Mouse (Mus musculus): ENCODE data around the gene Ces4a. TPM values are rescaled to one million over a fixed set of nuclear protein-coding genes. Genes with fewer than 3 reads are reported as not detected.
"Not testable (repeated sequence)": the region's sequence is repeated elsewhere in the genome, so short reads cannot be mapped to it uniquely, and the experiment has no call there.

The Ces4a gene
- not detected in 2 replicates for polyA plus RNA-seq (2014; fragmentation: Nextera tagmentation; extraction: Ambion mirVana)

DNA sequence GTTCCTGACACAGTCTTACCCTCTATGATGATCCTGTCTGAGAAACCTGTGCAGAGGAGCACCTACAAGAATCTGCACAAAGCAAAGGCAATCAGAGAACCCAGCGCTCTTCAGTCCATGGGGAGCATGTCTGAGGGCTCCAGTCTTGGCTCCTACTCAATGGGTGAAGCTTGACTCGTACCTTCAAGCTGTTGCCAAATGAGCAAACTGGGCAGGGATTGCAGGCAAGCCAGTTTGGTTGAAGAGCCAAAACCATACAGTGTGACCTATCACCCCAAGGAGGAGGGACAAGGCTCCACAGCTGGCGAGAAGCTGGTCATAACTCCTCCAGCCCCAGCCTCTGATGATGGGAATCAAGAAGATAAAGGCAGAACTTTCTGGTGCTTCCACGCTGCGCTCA lies at the start of gene Ces4a:
Ces4a (plus strand) TSS at position 292 of the 400 bp plus-strand sequence.
- H3K4me3 ChIP-seq (ENCODE audit: low read depth, low read length) = no peak within 1 kb of the TSS
- no peaks in the 10 kb centered on the region for H3K36me3 ChIP-seq (ENCODE audit: control insufficient read depth, insufficient read depth, low read length)
- no peaks in the 10 kb centered on the region for H3K9me3 ChIP-seq (ENCODE audit: control insufficient read depth, low read depth, low read length)
- H3K27ac ChIP-seq (ENCODE audit: low read length) = no peak within 1 kb of the TSS
- no peak within 1 kb of the TSS for H3K4me2 ChIP-seq (replicated peaks; ENCODE audit: low read depth, low read length)
- no peaks in the 10 kb centered on the region for H3K4me1 ChIP-seq (ENCODE audit: control insufficient read depth, insufficient read depth, low read length)
- ATAC-seq (ENCODE audit: insufficient number of reproducible peaks, insufficient read depth, low FRiP score, low read depth) = no peak
- no peaks in the 10 kb centered on the region for H3K27me3 ChIP-seq (ENCODE audit: control insufficient read depth, insufficient read depth, low read length)
- no peak within 1 kb of the TSS for H3K9ac ChIP-seq (replicated peaks; ENCODE audit: low read depth, low read length)
- WGBS = 78% methylated on average over 5 of the region's 5 CpGs

DNA sequence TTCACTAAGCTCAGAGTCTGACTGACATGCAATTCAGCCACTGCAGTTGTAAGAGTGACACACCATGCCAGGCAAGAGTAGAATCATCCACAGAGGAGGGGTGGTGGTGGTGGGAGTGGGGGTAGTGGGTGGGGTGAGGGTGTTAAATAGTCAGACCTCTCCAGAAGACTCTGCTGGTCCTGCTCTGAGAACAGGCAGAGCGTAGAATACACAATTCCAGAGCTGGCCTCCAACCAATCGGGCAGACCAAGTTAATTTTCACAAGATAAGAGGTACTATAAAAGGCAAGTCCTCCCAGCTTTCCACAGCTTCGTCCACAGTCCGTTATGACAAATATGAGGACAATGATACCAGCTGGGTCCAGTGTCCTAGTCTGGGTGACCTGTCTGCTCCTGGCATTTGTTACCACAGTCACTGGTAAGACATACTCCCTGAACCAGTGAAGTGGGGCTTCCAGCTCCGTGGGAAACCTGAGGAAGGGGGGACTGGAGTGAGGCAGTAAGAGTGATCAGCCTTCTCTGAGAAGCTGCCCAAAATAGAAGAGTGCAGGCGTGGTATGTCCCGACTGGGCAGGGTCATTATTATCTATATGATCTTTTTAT lies 48.0 kb upstream of the Ces4a start, which contains the start of gene Ces3b:
Ces3b (plus strand) TSS at position 305 of the 602 bp plus-strand sequence.
- no peak within 1 kb of the TSS for H3K27ac ChIP-seq (ENCODE audit: low read length)
- H3K9me3 ChIP-seq (ENCODE audit: control insufficient read depth, low read depth, low read length) = no peaks in the 10 kb centered on the region
- ATAC-seq (ENCODE audit: insufficient number of reproducible peaks, insufficient read depth, low FRiP score, low read depth) = no peak
- 63% methylated on average over 7 of the region's 7 CpGs for WGBS
- H3K4me3 ChIP-seq (ENCODE audit: low read depth, low read length) = no peak within 1 kb of the TSS
- no peaks in the 10 kb centered on the region for H3K36me3 ChIP-seq (ENCODE audit: control insufficient read depth, insufficient read depth, low read length)
- no peaks in the 10 kb centered on the region for H3K4me1 ChIP-seq (ENCODE audit: control insufficient read depth, insufficient read depth, low read length)
- H3K27me3 ChIP-seq (ENCODE audit: control insufficient read depth, insufficient read depth, low read length) = no peaks in the 10 kb centered on the region
- H3K9ac ChIP-seq (replicated peaks; ENCODE audit: low read depth, low read length) = no peak within 1 kb of the TSS
- H3K4me2 ChIP-seq (replicated peaks; ENCODE audit: low read depth, low read length) = no peak within 1 kb of the TSS

DNA sequence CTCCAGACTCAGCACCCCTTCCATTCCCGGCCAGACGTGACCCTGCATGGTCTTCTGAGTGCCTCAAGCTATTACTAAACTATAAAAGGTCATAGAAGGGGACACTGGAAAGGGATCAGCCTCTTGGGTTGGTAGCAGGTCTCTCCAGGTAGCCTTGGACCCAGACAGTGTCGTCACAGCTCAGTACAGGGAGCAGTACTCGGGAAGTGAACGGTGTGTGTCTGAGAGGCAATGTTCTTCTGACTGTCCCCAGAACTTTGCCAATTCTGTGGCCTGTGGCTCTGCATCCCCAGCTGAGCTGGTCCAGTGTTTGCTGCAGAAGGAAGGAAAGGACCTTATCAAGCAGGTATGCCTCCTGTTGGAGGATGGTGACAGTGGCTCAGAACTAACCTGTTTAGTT lies 43.4 kb upstream of the Ces4a start:
- not testable (repeated sequence) for H3K27me3 ChIP-seq (ENCODE audit: control insufficient read depth, insufficient read depth, low read length)

DNA sequence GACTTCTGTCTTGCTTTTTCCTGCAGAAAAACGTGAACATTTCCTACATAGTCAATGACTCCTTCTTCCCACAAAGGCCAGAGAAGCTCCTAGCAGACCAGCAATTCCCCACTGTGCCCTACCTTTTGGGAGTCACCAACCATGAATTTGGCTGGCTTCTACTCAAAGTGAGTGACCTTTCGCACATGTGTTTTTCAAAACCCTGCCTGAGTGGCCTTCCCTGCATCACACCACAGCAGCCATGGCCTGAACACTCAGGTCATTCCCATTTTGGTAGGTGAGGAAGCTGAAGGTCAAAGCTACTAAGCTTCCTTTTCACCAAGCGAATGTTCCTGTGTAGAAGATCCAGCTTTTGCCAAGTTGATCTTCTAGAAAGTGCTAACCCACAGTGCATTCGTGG lies 43.0 kb upstream of the Ces4a start:
- Histone ChIP-seq H3K9ac (replicated peaks; ENCODE audit: low read depth, low read length) (no peak overlapping the region), H3K4me3 (ENCODE audit: low read depth, low read length) (no peak overlapping the region), H3K4me2 (replicated peaks; ENCODE audit: low read depth, low read length) (no peak overlapping the region), H3K4me1 (ENCODE audit: control insufficient read depth, insufficient read depth, low read length) (no peaks in the 10 kb centered on the region), H3K36me3 (ENCODE audit: control insufficient read depth, insufficient read depth, low read length) (no peaks in the 10 kb centered on the region), H3K27ac (ENCODE audit: low read length) (no peak overlapping the region), H3K9me3 (ENCODE audit: control insufficient read depth, low read depth, low read length) (no peaks in the 10 kb centered on the region), H3K27me3 (ENCODE audit: control insufficient read depth, insufficient read depth, low read length) (no peaks in the 10 kb centered on the region)
- 67% methylated on average over 4 of the region's 4 CpGs for WGBS
- ATAC-seq (ENCODE audit: insufficient number of reproducible peaks, insufficient read depth, low FRiP score, low read depth) = no peak

More for the DNA sequence above, 43.4 kb upstream of the Ces4a start:
- not testable (repeated sequence) for H3K27ac ChIP-seq (ENCODE audit: low read length); H3K36me3 ChIP-seq (ENCODE audit: control insufficient read depth, insufficient read depth, low read length); ATAC-seq (ENCODE audit: insufficient number of reproducible peaks, insufficient read depth, low FRiP score, low read depth); H3K9me3 ChIP-seq (ENCODE audit: control insufficient read depth, low read depth, low read length); H3K9ac ChIP-seq (replicated peaks; ENCODE audit: low read depth, low read length); H3K4me3 ChIP-seq (ENCODE audit: low read depth, low read length); H3K4me2 ChIP-seq (replicated peaks; ENCODE audit: low read depth, low read length); H3K4me1 ChIP-seq (ENCODE audit: control insufficient read depth, insufficient read depth, low read length)
- 81% methylated on average over 5 of the region's 5 CpGs for WGBS

DNA sequence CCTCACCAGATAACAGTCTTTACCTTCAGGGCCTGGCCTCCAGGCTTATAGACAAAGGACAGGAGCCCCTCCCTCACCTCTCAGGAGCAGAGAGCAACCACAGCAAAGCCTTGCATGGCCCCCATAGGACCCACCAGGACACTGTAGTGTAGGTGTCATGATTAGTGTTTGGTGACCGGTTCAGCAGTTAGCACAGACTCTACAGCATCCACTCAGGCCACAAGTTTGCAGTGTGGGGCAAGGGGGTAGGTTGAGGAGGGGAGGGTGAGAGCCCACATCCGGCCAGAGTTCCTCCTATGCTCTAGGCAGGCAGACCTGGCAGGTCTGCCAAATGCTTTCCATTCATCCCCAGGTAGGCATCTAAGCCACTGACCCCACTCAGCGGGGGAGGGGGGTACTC lies 37.6 kb upstream of the Ces4a start:
- no peaks in the 10 kb centered on the region for H3K36me3 ChIP-seq (ENCODE audit: control insufficient read depth, insufficient read depth, low read length)
- 73% methylated on average over 3 of the region's 3 CpGs for WGBS
- H3K27ac ChIP-seq (ENCODE audit: low read length) = no peak overlapping the region
- H3K4me2 ChIP-seq (replicated peaks; ENCODE audit: low read depth, low read length) = no peak overlapping the region
- no peak overlapping the region for H3K4me3 ChIP-seq (ENCODE audit: low read depth, low read length)
- no peaks in the 10 kb centered on the region for H3K9me3 ChIP-seq (ENCODE audit: control insufficient read depth, low read depth, low read length)
- no peaks in the 10 kb centered on the region for H3K4me1 ChIP-seq (ENCODE audit: control insufficient read depth, insufficient read depth, low read length)
- ATAC-seq (ENCODE audit: insufficient number of reproducible peaks, insufficient read depth, low FRiP score, low read depth) = peak; percentile 10; the same call in 1 of the 2 replicates
- H3K9ac ChIP-seq (replicated peaks; ENCODE audit: low read depth, low read length) = no peak overlapping the region
- no peaks in the 10 kb centered on the region for H3K27me3 ChIP-seq (ENCODE audit: control insufficient read depth, insufficient read depth, low read length)

DNA sequence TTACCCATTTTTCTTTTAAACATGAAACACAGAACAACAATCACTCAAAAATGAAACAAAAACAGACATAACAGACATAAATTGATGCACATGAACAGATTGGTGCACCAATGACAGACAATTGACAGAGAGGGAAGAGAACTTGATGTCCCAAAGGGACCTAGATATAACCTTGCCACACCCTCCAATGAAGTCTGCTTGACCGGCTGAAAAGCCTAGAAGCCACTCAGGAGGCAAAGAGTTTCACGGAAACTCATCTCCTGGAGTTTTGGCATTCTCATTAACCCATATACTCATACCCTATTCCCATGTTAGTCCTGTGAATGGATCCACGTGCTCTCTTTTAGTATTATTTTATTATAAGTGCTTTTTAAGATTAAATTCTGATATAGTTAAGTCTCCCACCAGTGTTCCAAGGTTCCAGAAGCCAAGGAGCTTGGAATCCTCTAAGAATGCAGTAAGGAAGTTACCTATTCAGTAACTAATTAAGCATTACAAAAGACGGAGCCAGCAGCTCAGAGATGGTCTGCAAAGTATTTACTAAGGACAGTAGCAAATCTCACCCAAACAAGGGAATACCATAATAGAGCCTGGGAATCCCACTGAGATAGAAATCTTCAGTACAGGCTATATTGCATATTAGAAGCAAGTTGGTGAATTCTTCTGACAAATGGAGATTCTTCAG lies 29.4 kb upstream of the Ces4a start:
- H3K4me2 ChIP-seq (replicated peaks; ENCODE audit: low read depth, low read length); H3K4me3 ChIP-seq (ENCODE audit: low read depth, low read length); H3K27ac ChIP-seq (ENCODE audit: low read length); ATAC-seq (ENCODE audit: insufficient number of reproducible peaks, insufficient read depth, low FRiP score, low read depth); H3K9ac ChIP-seq (replicated peaks; ENCODE audit: low read depth, low read length); H3K36me3 ChIP-seq (ENCODE audit: control insufficient read depth, insufficient read depth, low read length); H3K27me3 ChIP-seq (ENCODE audit: control insufficient read depth, insufficient read depth, low read length); H3K9me3 ChIP-seq (ENCODE audit: control insufficient read depth, low read depth, low read length); H3K4me1 ChIP-seq (ENCODE audit: control insufficient read depth, insufficient read depth, low read length): not testable (repeated sequence)
- WGBS = 74% methylated on average over 4 of the region's 4 CpGs

DNA sequence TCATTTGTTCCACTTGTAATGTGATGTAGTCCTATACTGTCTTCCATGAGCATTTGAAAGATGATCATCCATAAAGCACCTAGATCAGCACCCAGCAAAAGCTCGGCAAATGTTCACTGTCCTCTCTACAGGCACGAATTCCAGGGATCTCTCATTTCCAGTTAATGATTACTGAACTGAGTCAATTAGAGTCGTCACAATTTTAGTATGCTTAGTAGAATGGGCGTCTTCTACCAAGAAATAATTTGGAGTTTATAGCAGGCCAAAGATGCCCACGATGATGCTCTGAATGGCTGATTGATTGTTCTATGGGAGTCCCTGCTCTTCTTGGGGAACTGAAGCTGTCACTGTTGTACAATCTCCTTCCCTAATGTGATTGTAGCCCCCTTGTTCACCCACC lies 27.9 kb upstream of the Ces4a start:
- not testable (repeated sequence) for ATAC-seq (ENCODE audit: insufficient number of reproducible peaks, insufficient read depth, low FRiP score, low read depth); H3K9ac ChIP-seq (replicated peaks; ENCODE audit: low read depth, low read length); H3K4me3 ChIP-seq (ENCODE audit: low read depth, low read length); H3K36me3 ChIP-seq (ENCODE audit: control insufficient read depth, insufficient read depth, low read length); H3K27me3 ChIP-seq (ENCODE audit: control insufficient read depth, insufficient read depth, low read length); H3K4me2 ChIP-seq (replicated peaks; ENCODE audit: low read depth, low read length); H3K4me1 ChIP-seq (ENCODE audit: control insufficient read depth, insufficient read depth, low read length); H3K27ac ChIP-seq (ENCODE audit: low read length); H3K9me3 ChIP-seq (ENCODE audit: control insufficient read depth, low read depth, low read length)
- 72% methylated on average over 5 of the region's 5 CpGs for WGBS

DNA sequence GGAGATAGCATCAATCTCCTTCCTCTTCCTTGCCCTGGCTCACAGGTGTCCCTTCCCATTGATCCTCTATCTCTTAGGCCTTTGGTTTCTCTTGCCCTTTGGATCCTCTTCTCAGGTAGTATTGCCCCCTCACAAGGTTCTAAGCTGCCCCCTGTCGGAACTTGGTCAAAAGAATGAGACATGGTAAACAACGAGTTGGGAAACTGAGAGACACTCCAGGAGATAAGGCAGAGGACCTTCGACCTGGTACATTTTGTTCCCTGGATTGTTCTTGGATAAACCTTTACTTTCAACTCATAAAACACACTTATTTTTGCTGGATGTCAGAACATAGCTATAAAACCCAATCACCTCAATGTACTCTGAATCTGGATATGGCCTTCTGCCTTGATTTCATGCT lies 27.4 kb upstream of the Ces4a start:
- no peak for ATAC-seq (ENCODE audit: insufficient number of reproducible peaks, insufficient read depth, low FRiP score, low read depth)
- Histone ChIP-seq H3K4me3 (ENCODE audit: low read depth, low read length) (no peak overlapping the region), H3K27ac (ENCODE audit: low read length) (no peak overlapping the region), H3K9me3 (ENCODE audit: control insufficient read depth, low read depth, low read length) (no peaks in the 10 kb centered on the region), H3K9ac (replicated peaks; ENCODE audit: low read depth, low read length) (no peak overlapping the region), H3K27me3 (ENCODE audit: control insufficient read depth, insufficient read depth, low read length) (no peaks in the 10 kb centered on the region), H3K36me3 (ENCODE audit: control insufficient read depth, insufficient read depth, low read length) (no peaks in the 10 kb centered on the region), H3K4me2 (replicated peaks; ENCODE audit: low read depth, low read length) (no peak overlapping the region), H3K4me1 (ENCODE audit: control insufficient read depth, insufficient read depth, low read length) (no peaks in the 10 kb centered on the region)
- WGBS = 69% methylated on average over 3 of the region's 3 CpGs

Data from stomach, embryonic 14.5 days (tissue).